In genomic region chr6:101280811-101281218, GRCm38 (mm10) we compare ENCODE assay signal across 11 mouse cellular contexts.
DNase-seq lines count a peak whose midpoint lies in the region; ATAC-seq and TF ChIP-seq lines count a peak whose summit lies in the region.
"Had no signal": no experiment of that assay in that cellular context is flagged by ENCODE, and none has a peak within 500 bp of the region (broad histone marks: within the 10 kb centered on the region; RNA-seq: fewer than 3 reads in every experiment).

No protein-coding gene starts in this region.

- H3K4me3 ChIP-seq in liver, adult 2 months (ENCODE audit: insufficient read depth, low read depth, low read length), result no peak overlapping the region
- no peak overlapping the region for H3K4me3 ChIP-seq in liver, postnatal 0 days (ENCODE audit: low read depth, low read length)
- H3K4me3 ChIP-seq in forebrain, embryonic 14.5 days (ENCODE audit: low read depth, low read length), result no peak overlapping the region
- H3K4me3 ChIP-seq in midbrain, postnatal 0 days (ENCODE audit: low read depth, low read length), result no peak overlapping the region
- no peak overlapping the region for H3K4me3 ChIP-seq in liver, embryonic 11.5 days (ENCODE audit: low read depth, low read length)
- H3K4me3 ChIP-seq: liver, embryonic 13.5 days had no signal

- TF ChIP-seq CTCF in liver, adult 2 months (IDR thresholded peaks at IDR 0.05; ENCODE audit: low read depth, low read length), result no peak
- no peak for TF ChIP-seq CTCF in liver, postnatal 0 days (IDR thresholded peaks at IDR 0.05; ENCODE audit: low read depth)
- TF ChIP-seq CTCF in midbrain, postnatal 0 days (IDR thresholded peaks at IDR 0.05), result no peak

- H3K4me1 ChIP-seq in liver, adult 2 months (ENCODE audit: control insufficient read depth, insufficient read depth, low read length), result no peaks in the 10 kb centered on the region
- H3K4me1 ChIP-seq in liver, postnatal 0 days (ENCODE audit: insufficient read depth), result 0 out of 2 replicates have a peak, but pooled peaks cover 3% of the 10 kb centered on the region
- peaks cover 13% of the 10 kb centered on the region for H3K4me1 ChIP-seq in forebrain, embryonic 14.5 days (ENCODE audit: control insufficient read depth, insufficient read depth, low read length)
- peaks cover 11% of the 10 kb centered on the region for H3K4me1 ChIP-seq in midbrain, postnatal 0 days (ENCODE audit: insufficient read depth, low read length)
- H3K4me1 ChIP-seq in liver, embryonic 11.5 days (replicated peaks; ENCODE audit: control insufficient read depth, insufficient read depth, low read length), result no peaks in the 10 kb centered on the region

- no peak overlapping the region for H3K27ac ChIP-seq in liver, adult 2 months (replicated peaks; ENCODE audit: insufficient read depth, low read depth, low read length)
- H3K27ac ChIP-seq in liver, postnatal 0 days (ENCODE audit: low read depth), result no peak overlapping the region
- no peak overlapping the region for H3K27ac ChIP-seq in forebrain, embryonic 14.5 days (ENCODE audit: low read depth, low read length)
- no peak overlapping the region for H3K27ac ChIP-seq in midbrain, postnatal 0 days (ENCODE audit: low read depth, low read length)
- no peak overlapping the region for H3K27ac ChIP-seq in liver, embryonic 11.5 days (ENCODE audit: low read depth, low read length)
- H3K27ac ChIP-seq: liver, embryonic 13.5 days had no signal

- no peak for ATAC-seq in liver, postnatal 0 days
- peak; percentile 48; the same call in 1 of the 2 replicates for ATAC-seq in forebrain, embryonic 14.5 days
- ATAC-seq in midbrain, postnatal 0 days (ENCODE audit: low FRiP score), result no peak
- no peak for ATAC-seq in liver, embryonic 11.5 days (replicated peaks; ENCODE audit: low FRiP score)

- H3K4me2 ChIP-seq in liver, postnatal 0 days (ENCODE audit: low read depth, low read length), result no peak overlapping the region
- no peak overlapping the region; the same call in 1 of the 2 replicates for H3K4me2 ChIP-seq in forebrain, embryonic 14.5 days (ENCODE audit: low read length)
- H3K4me2 ChIP-seq in midbrain, postnatal 0 days (ENCODE audit: low read depth, low read length, poor library complexity, severe bottlenecking), result no peak overlapping the region; the same call in 1 of the 2 replicates
- no peak overlapping the region for H3K4me2 ChIP-seq in liver, embryonic 11.5 days
- H3K4me2 ChIP-seq: liver, embryonic 13.5 days had no signal

- no peak for TF ChIP-seq POLR2A in liver, adult 2 months (IDR thresholded peaks at IDR 0.05; ENCODE audit: extremely low read depth, insufficient read depth, low read length)

- H3K79me2 ChIP-seq in liver, adult 2 months (ENCODE audit: control insufficient read depth, insufficient read depth, low read length), result no peaks in the 10 kb centered on the region; the same call in 1 of the 2 replicates

- peak; percentile 26 for DNase-seq in gastrocnemius, postnatal 14 days
- no peak for DNase-seq in gastrocnemius, postnatal 25 days
- DNase-seq in liver, adult 2 months (ENCODE audit: extremely low read depth, low read depth, low spot score), result peak; percentile 8
- DNase-seq in liver, postnatal 0 days, result no peak
- peak; percentile 69 for DNase-seq in forebrain, embryonic 14.5 days (ENCODE audit: low spot score)
- DNase-seq in midbrain, postnatal 0 days (ENCODE audit: low spot score), result peak; percentile 38
- DNase-seq in left cerebral cortex, postnatal 36 days (ENCODE audit: low spot score in 2 of 2), result no peak
- no peak for DNase-seq in liver, embryonic 11.5 days (ENCODE audit: low spot score)
- DNase-seq: kidney, adult 11 months; liver, embryonic 13.5 days; thymus, adult 18-20 months had no signal

- H3K9ac ChIP-seq in liver, adult 2 months (ENCODE audit: low read depth, low read length), result no peak overlapping the region
- H3K9ac ChIP-seq in liver, postnatal 0 days (replicated peaks), result no peak overlapping the region
- H3K9ac ChIP-seq in forebrain, embryonic 14.5 days (ENCODE audit: low read length), result no peak overlapping the region
- no peak overlapping the region for H3K9ac ChIP-seq in midbrain, postnatal 0 days (replicated peaks; ENCODE audit: low read length, poor library complexity, severe bottlenecking)
- no peak overlapping the region for H3K9ac ChIP-seq in liver, embryonic 11.5 days (ENCODE audit: low read depth, low read length)
- H3K9ac ChIP-seq: liver, embryonic 13.5 days had no signal

- H3K9me3 ChIP-seq in liver, postnatal 0 days (ENCODE audit: low read length), result no peaks in the 10 kb centered on the region
- no peaks in the 10 kb centered on the region for H3K9me3 ChIP-seq in forebrain, embryonic 14.5 days (replicated peaks; ENCODE audit: control insufficient read depth, low read length)
- H3K9me3 ChIP-seq in midbrain, postnatal 0 days (ENCODE audit: low read length), result no peaks in the 10 kb centered on the region
- no peaks in the 10 kb centered on the region for H3K9me3 ChIP-seq in liver, embryonic 11.5 days (ENCODE audit: control insufficient read depth, low read length)
- H3K9me3 ChIP-seq: liver, embryonic 13.5 days had no signal

- 76% methylated on average over 9 of the region's 9 CpGs for WGBS in liver, adult 2 months
- 66% methylated on average over 9 of the region's 9 CpGs for WGBS in liver, postnatal 0 days (ENCODE audit: insufficient replicate concordance)
- WGBS in forebrain, embryonic 14.5 days, result 9% methylated on average over 9 of the region's 9 CpGs
- 16% methylated on average over 9 of the region's 9 CpGs for WGBS in midbrain, postnatal 0 days
- 51% methylated on average over 9 of the region's 9 CpGs for WGBS in liver, embryonic 11.5 days

- no peak for TF ChIP-seq EP300 in liver, postnatal 0 days (IDR thresholded peaks at IDR 0.05; ENCODE audit: low read depth)

- intact Hi-C loops in gastrocnemius, postnatal 14 days (cut with DNase I; ENCODE audit: low total_unique reads), result no loop called here
- intact Hi-C loops in left cerebral cortex, postnatal 36 days (cut with DNase I), result no loop called here

- H3K36me3 ChIP-seq in liver, adult 2 months (ENCODE audit: control insufficient read depth, insufficient read depth, low read length), result no peaks in the 10 kb centered on the region
- no peaks in the 10 kb centered on the region for H3K36me3 ChIP-seq in liver, postnatal 0 days (replicated peaks; ENCODE audit: insufficient read depth, low read length)
- no peaks in the 10 kb centered on the region for H3K36me3 ChIP-seq in forebrain, embryonic 14.5 days (ENCODE audit: control insufficient read depth, insufficient read depth, low read length)
- H3K36me3 ChIP-seq in midbrain, postnatal 0 days (ENCODE audit: insufficient read depth, low read length), result no peaks in the 10 kb centered on the region
- no peaks in the 10 kb centered on the region for H3K36me3 ChIP-seq in liver, embryonic 11.5 days (ENCODE audit: control insufficient read depth, insufficient read depth, low read length)
- H3K36me3 ChIP-seq: liver, embryonic 13.5 days had no signal

- H3K27me3 ChIP-seq in liver, adult 2 months (ENCODE audit: control insufficient read depth, insufficient read depth, low read length), result no peaks in the 10 kb centered on the region
- H3K27me3 ChIP-seq in liver, postnatal 0 days (ENCODE audit: insufficient read depth, low read length), result no peaks in the 10 kb centered on the region
- 0 out of 2 replicates have a peak, but pooled peaks cover 3% of the 10 kb centered on the region for H3K27me3 ChIP-seq in forebrain, embryonic 14.5 days (replicated peaks; ENCODE audit: control insufficient read depth, insufficient read depth, low read length)
- H3K27me3 ChIP-seq in midbrain, postnatal 0 days (ENCODE audit: insufficient read depth, low read length), result no peaks in the 10 kb centered on the region
- H3K27me3 ChIP-seq in liver, embryonic 11.5 days (replicated peaks; ENCODE audit: control insufficient read depth, insufficient read depth, low read length), result no peaks in the 10 kb centered on the region
- H3K27me3 ChIP-seq: liver, embryonic 13.5 days had no signal

Comparison
In these comparisons a context has a peak if more than half of its experiments do, and no peak if none do; other contexts are left out.
1. DNase-seq: peak in gastrocnemius, postnatal 14 days (single experiment), liver, adult 2 months (single experiment), forebrain, embryonic 14.5 days (single experiment) and midbrain, postnatal 0 days (single experiment); none in gastrocnemius, postnatal 25 days (single experiment), liver, postnatal 0 days (single experiment), left cerebral cortex, postnatal 36 days (0 of 2) and liver, embryonic 11.5 days (single experiment).